Mouse (Mus musculus): ENCODE results near the gene Mettl14. TPM values are rescaled to one million over a fixed set of nuclear protein-coding genes. Genes with fewer than 3 reads are reported as not detected.

Gene Mettl14
- 12.7 and 13.4 TPM in 2 replicates for polyA plus RNA-seq (2016; fragmentation: Nextera tagmentation; extraction: Ambion mirVana)

DNA sequence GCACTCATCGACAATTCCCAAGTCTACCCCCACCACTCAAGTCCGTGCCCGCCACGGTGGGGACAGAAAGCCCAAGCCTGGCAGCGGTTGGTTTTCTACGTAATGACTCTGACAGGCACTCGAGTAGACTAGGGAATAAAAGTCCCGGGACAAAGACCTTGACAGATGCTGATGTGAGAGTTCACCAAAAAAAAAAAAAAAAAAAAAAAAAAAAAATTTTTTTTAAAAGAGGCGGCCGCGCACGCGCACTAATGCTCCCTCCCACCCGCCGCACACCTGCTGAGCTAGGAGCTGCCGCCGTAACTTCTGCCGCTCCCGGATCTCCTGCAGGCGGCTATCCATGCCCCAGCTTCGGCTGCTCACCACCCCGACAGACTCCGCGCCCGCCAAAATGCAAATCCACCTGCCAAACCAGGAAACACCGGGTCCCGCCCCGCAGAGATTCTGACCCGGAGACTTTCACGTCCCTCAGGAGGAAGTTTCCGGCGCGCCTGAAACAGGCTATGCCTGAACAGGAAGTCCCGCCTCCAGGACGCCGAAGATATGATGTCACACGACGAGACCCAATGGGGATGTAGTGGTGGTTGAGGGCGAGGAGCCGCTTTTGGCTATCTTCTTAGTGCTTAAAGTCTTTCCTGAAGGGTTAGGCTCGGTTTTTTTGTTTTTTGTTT, at the start of gene Mettl14:
TSS of gene Mettl14 (minus strand) at position 623 of the 671 bp plus-strand sequence.
- WGBS (ENCODE audit: insufficient replicate concordance), result under 1% methylated on average over 40 of the region's 41 CpGs

GRCm38 (mm10) chr3:123433362-123433761, 47.5 kb upstream of the Mettl14 start:
- WGBS (ENCODE audit: insufficient replicate concordance), result 69% methylated on average over 3 of the region's 3 CpGs
- Histone ChIP-seq H3K4me2 (no peak overlapping the region), H3K9ac (no peak overlapping the region), H3K36me3 (no peaks in the 10 kb centered on the region), H3K27ac (no peak overlapping the region), H3K9me3 (replicated peaks) (no peaks in the 10 kb centered on the region; the same call in 1 of the 2 replicates), H3K4me3 (no peak overlapping the region), H3K27me3 (replicated peaks) (no peaks in the 10 kb centered on the region), H3K4me1 (peaks cover 14% of the 10 kb centered on the region)
- no peak for ATAC-seq

More for the DNA sequence above, at the start of gene Mettl14:
- H3K4me2 ChIP-seq, result peak within 1 kb of the TSS; percentile 73
- H3K4me3 ChIP-seq, result peak within 1 kb of the TSS; percentile 82
- H3K36me3 ChIP-seq, result peaks cover 16% of the 10 kb centered on the region
- H3K9ac ChIP-seq, result peak within 1 kb of the TSS; percentile 82
- H3K9me3 ChIP-seq (replicated peaks), result no peaks in the 10 kb centered on the region
- peak within 1 kb of the TSS; percentile 91 for H3K27ac ChIP-seq
- peak; percentile 100 for ATAC-seq
- H3K4me1 ChIP-seq, result peaks cover 19% of the 10 kb centered on the region
- no peaks in the 10 kb centered on the region for H3K27me3 ChIP-seq (replicated peaks)

DNA sequence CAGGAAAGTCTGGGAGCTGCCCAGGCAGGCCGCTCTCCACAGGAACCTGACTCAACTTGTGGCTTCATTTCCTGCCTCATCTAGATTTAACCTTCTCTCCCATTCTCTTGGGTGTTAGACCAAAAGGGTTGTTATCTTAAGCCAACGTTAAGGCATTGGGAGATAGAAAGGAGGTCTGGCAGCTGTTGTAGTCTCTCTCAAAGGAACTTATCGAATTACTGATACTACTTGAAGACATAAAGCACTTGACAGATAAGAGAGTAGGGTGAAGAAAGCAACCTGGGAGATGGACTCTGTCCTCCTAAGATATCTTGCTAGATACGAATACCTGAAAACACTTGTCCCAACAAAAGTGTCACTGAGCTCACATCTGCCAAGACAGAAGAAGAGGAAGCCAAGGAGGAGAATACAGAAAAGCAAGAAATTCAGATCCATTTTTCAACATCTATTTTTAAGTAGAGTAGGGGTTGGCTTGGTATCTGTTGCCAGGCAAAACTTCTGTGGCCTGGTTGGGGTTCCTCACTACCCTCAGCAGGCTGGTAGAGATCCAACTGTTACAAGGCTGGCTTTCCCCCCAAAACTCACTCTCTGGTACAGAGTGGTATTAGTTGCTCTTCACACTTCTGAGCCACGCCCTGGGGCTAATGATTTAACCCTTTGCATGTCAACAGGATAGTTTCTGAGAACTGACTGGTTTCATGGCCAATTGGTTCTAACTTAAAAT, 46.2 kb upstream of the Mettl14 start:
- no peak overlapping the region for H3K27ac ChIP-seq
- peak; percentile 83 for ATAC-seq
- 12% methylated on average over 5 of the region's 5 CpGs for WGBS (ENCODE audit: insufficient replicate concordance)

GRCm38 (mm10) chr3:123429597-123430458, 43.9 kb upstream of the Mettl14 start:
- H3K27me3 ChIP-seq (replicated peaks), result no peaks in the 10 kb centered on the region
- no peaks in the 10 kb centered on the region; the same call in 1 of the 2 replicates for H3K9me3 ChIP-seq (replicated peaks)
- no peak overlapping the region for H3K4me2 ChIP-seq
- H3K4me1 ChIP-seq, result peaks cover 14% of the 10 kb centered on the region
- no peak overlapping the region for H3K9ac ChIP-seq
- H3K4me3 ChIP-seq, result no peak overlapping the region
- 64% methylated on average over 22 of the region's 22 CpGs for WGBS (ENCODE audit: insufficient replicate concordance)
- H3K27ac ChIP-seq, result no peak overlapping the region
- no peak for ATAC-seq
- H3K36me3 ChIP-seq, result no peaks in the 10 kb centered on the region

More for the DNA sequence above, 46.2 kb upstream of the Mettl14 start:
- Histone ChIP-seq H3K27me3 (replicated peaks) (no peaks in the 10 kb centered on the region), H3K36me3 (no peaks in the 10 kb centered on the region), H3K4me2 (peak overlapping the region; percentile 17), H3K9me3 (replicated peaks) (no peaks in the 10 kb centered on the region; the same call in 1 of the 2 replicates), H3K4me3 (no peak overlapping the region), H3K4me1 (peaks cover 14% of the 10 kb centered on the region), H3K9ac (no peak overlapping the region)

GRCm38 (mm10) chr3:123428005-123428404, 42.1 kb upstream of the Mettl14 start:
- ATAC-seq, result no peak
- 61% methylated on average over 4 of the region's 4 CpGs for WGBS (ENCODE audit: insufficient replicate concordance)
- Histone ChIP-seq H3K4me2 (no peak overlapping the region), H3K4me3 (no peak overlapping the region), H3K27me3 (replicated peaks) (no peaks in the 10 kb centered on the region), H3K27ac (no peak overlapping the region), H3K4me1 (peaks cover 14% of the 10 kb centered on the region), H3K9ac (no peak overlapping the region), H3K9me3 (replicated peaks) (no peaks in the 10 kb centered on the region), H3K36me3 (no peaks in the 10 kb centered on the region)

DNA sequence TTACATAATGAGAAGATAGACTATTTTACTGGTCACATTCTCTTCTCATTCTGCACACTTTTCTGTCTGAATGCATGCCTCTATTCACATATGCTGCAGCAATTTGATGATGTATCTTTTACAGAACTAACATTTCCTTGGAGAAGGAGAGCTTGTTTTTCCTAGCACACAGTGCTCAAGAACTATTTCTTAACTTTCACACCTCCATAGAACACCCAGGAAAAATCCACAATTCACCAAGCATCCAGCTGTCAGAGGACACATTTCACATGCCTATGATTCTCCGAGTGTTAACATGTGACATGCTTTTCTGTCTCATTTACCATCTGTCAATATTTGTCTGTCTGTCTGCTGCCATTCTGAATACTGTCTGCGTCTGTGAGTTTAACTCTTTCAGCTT, 39.7 kb upstream of the Mettl14 start:
- ATAC-seq, result no peak
- 56% methylated on average over 2 of the region's 2 CpGs for WGBS (ENCODE audit: insufficient replicate concordance)
- Histone ChIP-seq H3K4me3 (no peak overlapping the region), H3K27me3 (replicated peaks) (no peaks in the 10 kb centered on the region), H3K9ac (no peak overlapping the region), H3K4me1 (no peaks in the 10 kb centered on the region), H3K4me2 (no peak overlapping the region), H3K9me3 (replicated peaks) (no peaks in the 10 kb centered on the region), H3K36me3 (no peaks in the 10 kb centered on the region), H3K27ac (no peak overlapping the region)

GRCm38 (mm10) chr3:123413173-123413572, 27.3 kb upstream of the Mettl14 start:
- WGBS (ENCODE audit: insufficient replicate concordance), result 68% methylated on average over 5 of the region's 5 CpGs
- ATAC-seq, result no peak
- Histone ChIP-seq H3K27ac (no peak overlapping the region), H3K9me3 (replicated peaks) (no peaks in the 10 kb centered on the region), H3K4me1 (no peaks in the 10 kb centered on the region), H3K9ac (no peak overlapping the region), H3K4me3 (no peak overlapping the region), H3K4me2 (no peak overlapping the region), H3K36me3 (no peaks in the 10 kb centered on the region), H3K27me3 (replicated peaks) (no peaks in the 10 kb centered on the region)

DNA sequence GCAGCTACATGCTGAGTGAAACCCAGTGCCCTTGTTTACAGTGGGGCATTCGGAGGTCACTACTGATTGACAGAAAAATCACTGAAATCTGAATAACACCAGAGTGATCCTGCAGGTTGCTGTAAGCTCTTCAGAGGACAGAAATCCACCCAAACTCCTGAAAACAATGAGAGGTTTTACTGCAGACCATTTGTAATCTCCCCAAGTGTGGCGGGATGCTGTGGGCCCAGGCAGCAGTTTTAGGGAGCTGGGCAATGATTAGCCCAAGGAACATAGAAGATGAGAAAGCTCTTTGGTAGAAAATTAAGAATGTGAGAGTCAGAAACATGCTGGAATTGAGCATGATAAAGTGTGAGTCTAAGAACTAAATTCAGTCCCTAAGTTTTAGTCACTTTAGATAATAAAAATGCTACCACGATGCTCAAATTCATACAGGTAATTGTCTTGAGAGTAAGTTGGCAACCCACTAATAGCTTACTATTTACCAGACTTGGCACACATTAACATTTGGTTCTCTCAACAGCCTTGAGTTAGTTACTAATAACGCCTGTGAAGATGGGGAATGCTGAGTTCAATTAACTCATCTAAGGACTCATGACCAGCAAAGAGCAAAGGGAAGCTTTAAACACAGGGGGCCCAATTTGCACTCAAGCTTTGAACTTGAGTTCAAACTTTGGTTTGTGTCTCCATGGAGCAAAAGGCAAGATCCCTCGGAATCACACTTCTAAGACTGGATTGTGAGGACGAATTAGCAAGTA, 26.1 kb upstream of the Mettl14 start:
- Histone ChIP-seq H3K9me3 (replicated peaks) (no peaks in the 10 kb centered on the region), H3K9ac (no peak overlapping the region), H3K36me3 (no peaks in the 10 kb centered on the region), H3K27me3 (replicated peaks) (no peaks in the 10 kb centered on the region), H3K4me2 (no peak overlapping the region), H3K27ac (no peak overlapping the region), H3K4me3 (no peak overlapping the region), H3K4me1 (no peaks in the 10 kb centered on the region)
- no peak for ATAC-seq
- WGBS (ENCODE audit: insufficient replicate concordance), result 59% methylated on average over 6 of the region's 6 CpGs

DNA sequence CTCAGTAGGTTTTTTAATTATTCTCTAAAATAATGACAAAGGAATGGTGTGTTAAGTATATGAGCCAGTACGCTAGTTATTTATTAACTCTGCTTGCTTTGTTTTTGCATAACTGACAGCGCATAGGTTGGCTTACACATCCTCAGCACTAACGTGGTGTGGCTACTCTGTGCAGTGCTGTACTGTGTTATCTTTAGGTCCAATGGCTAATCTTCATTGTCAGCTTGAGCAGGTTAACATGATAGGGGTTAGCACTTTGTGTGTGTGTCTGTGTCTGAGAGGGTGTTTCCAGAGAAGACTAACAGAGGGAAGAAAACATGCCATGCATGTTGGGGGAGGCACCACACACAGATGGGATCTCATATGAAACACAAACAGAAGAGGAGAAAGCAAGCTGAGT, 19.0 kb upstream of the Mettl14 start:
- H3K9me3 ChIP-seq (replicated peaks), result no peaks in the 10 kb centered on the region
- no peak overlapping the region for H3K4me2 ChIP-seq
- no peak overlapping the region for H3K27ac ChIP-seq
- H3K4me1 ChIP-seq, result 0 out of 2 replicates have a peak, but pooled peaks cover 3% of the 10 kb centered on the region
- H3K9ac ChIP-seq, result no peak overlapping the region
- H3K4me3 ChIP-seq, result no peak overlapping the region
- peak; percentile 86 for ATAC-seq
- H3K36me3 ChIP-seq, result no peaks in the 10 kb centered on the region
- WGBS (ENCODE audit: insufficient replicate concordance), result 46% methylated on average over 3 of the region's 3 CpGs
- H3K27me3 ChIP-seq (replicated peaks), result no peaks in the 10 kb centered on the region; the same call in 1 of the 2 replicates

DNA sequence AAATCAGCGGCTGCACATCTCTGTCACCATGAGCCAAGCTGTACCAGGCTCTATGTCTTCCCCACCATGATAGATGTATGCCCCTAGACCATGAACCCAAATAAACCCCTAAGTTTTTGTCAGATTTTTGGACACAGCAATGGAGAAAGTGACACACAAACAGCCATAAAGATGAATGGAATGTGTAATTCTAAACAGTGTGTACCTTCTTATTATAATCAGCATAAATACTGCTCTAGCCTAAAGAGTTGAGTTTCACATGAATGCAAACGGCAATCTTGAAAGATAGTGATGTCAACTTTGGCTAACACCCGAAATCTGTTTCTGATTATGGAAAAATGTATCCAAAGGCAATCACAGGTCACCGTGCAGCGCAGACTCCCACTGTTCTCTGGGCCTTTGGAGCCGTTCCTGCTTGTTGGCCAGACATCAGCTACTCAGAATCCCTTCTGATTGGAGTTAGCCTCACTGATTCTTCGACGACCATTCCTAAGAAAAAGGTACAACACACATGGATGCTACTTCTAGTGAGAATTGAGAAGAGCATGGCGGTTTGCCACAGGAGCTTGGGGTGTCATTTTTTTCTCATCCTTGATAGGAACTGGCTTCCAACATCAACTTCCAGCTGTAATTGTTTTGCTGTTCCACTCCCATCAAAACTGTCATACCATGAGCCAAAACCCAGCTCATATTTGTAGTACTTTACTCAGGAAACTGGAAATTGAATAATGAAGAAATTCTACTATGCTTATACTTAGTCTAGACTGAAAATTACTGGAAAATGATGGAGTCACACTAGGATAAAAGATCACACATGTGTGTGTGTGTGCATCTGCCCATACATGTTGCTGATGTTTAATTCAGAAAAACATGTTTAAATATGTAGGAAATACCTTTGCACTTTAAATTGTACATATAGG, 11.9 kb upstream of the Mettl14 start:
- no peaks in the 10 kb centered on the region for H3K4me1 ChIP-seq
- no peak for ATAC-seq
- no peak overlapping the region for H3K9ac ChIP-seq
- no peaks in the 10 kb centered on the region for H3K36me3 ChIP-seq
- no peaks in the 10 kb centered on the region for H3K9me3 ChIP-seq (replicated peaks)
- H3K27ac ChIP-seq, result no peak overlapping the region
- no peaks in the 10 kb centered on the region; the same call in 1 of the 2 replicates for H3K27me3 ChIP-seq (replicated peaks)
- no peak overlapping the region for H3K4me2 ChIP-seq
- 66% methylated on average over 9 of the region's 9 CpGs for WGBS (ENCODE audit: insufficient replicate concordance)
- no peak overlapping the region for H3K4me3 ChIP-seq

Data from liver, embryonic 12.5 days (tissue).